Mouse (Mus musculus) heart, postnatal 14 days (tissue): ENCODE data around the gene Aco2. TPM values are rescaled to one million over a fixed set of nuclear protein-coding genes. Genes with fewer than 3 reads are reported as not detected.

ENCODE experiments used
- total RNA-seq, 2 experiments: library from RNA; stranded (reverse); gene quantifications; 2 replicates each; pipeline ENCODE4 v1.2.3; 2021

The Aco2 gene
- total RNA-seq, 2 experiments from 2014 or later, result 2,092 to 2,100 TPM

Other genes starting within 250 kb of the Aco2 start
- 1 to 10 TPM; 9.4 to 9.6 TPM for gene L3mbtl2, start 208.4 kb upstream of the Aco2 start, total RNA-seq
- 1 to 10 TPM; 1.0 to 1.1 TPM for gene Chadl, start 175.0 kb upstream of the Aco2 start, total RNA-seq
- 10 to 100 TPM; 74.9 to 78.7 TPM for gene Zc3h7b, start 127.3 kb upstream of the Aco2 start, total RNA-seq
- gene Rangap1, start 126.8 kb upstream of the Aco2 start, total RNA-seq, result 10 to 100 TPM; 28.1 to 35.2 TPM
- gene Tef, start 69.9 kb upstream of the Aco2 start, total RNA-seq, result 10 to 100 TPM; 69.3 to 93.0 TPM
- gene Tob2, start 13.5 kb upstream of the Aco2 start, total RNA-seq, result 100 to 1,000 TPM; 119 to 131 TPM
- gene Phf5a, start 398 bp upstream of the Aco2 start, total RNA-seq, result 10 to 100 TPM; 41.4 to 44.2 TPM
- gene Polr3h, start 53.9 kb downstream of the Aco2 start, total RNA-seq, result 1 to 10 TPM; 7.5 to 7.9 TPM
- 10 to 100 TPM; 39.6 to 60.9 TPM for gene Csdc2, start 64.5 kb downstream of the Aco2 start, total RNA-seq
- 10 to 100 TPM; 23.0 to 28.8 TPM for gene Pmm1, start 88.6 kb downstream of the Aco2 start, total RNA-seq
- gene 1700029P11Rik, start 108.2 kb downstream of the Aco2 start, total RNA-seq, result not detected
- 10 to 100 TPM; 20.4 to 27.0 TPM for gene Xrcc6, start 115.5 kb downstream of the Aco2 start, total RNA-seq
- gene Desi1, start 161.6 kb downstream of the Aco2 start, total RNA-seq, result 10 to 100 TPM; 22.6 to 27.9 TPM
- gene Snu13, start 175.3 kb downstream of the Aco2 start, total RNA-seq, result 10 to 100 TPM; 48.6 to 53.8 TPM
- gene 4930407I10Rik, start 186.8 kb downstream of the Aco2 start, total RNA-seq, result not detected
- gene Mei1, start 197.7 kb downstream of the Aco2 start, total RNA-seq, result not detected